Mouse (Mus musculus): ENCODE measurements around the gene Spg20.
A peak's percentile ranks its signal among the peaks of the same experiment; 100 is the strongest.

Gene Spg20

GRCm38 (mm10) chr3:55111935-55112709, at the start of gene Spg20:
Gene Spg20, plus strand, starts transcription at chr3:55112108.
- peak; percentile 98 for DNase-seq

- no peak for DNase-seq
These were observed 49.3 kb upstream of the Spg20 start for GRCm38 (mm10) chr3:55062653-55063052.

- DNase-seq: peak; percentile 87 to 88
These were observed 47.5 kb upstream of the Spg20 start for GRCm38 (mm10) chr3:55064396-55064795.

GRCm38 (mm10) chr3:55065738-55066665, 45.9 kb upstream of the Spg20 start:
- DNase-seq: no peak

GRCm38 (mm10) chr3:55066666-55067023, 45.3 kb upstream of the Spg20 start:
- DNase-seq: no peak

- no peak for DNase-seq
These were observed 44.0 kb upstream of the Spg20 start for GRCm38 (mm10) chr3:55067791-55068434.

- no peak for DNase-seq
These were observed 37.2 kb upstream of the Spg20 start for GRCm38 (mm10) chr3:55074576-55075293.

GRCm38 (mm10) chr3:55075294-55075648, 36.6 kb upstream of the Spg20 start:
- no peak for DNase-seq

GRCm38 (mm10) chr3:55078233-55078632, 33.7 kb upstream of the Spg20 start:
- no peak for DNase-seq

- DNase-seq: no peak
These were observed 32.3 kb upstream of the Spg20 start for GRCm38 (mm10) chr3:55079619-55080018.

GRCm38 (mm10) chr3:55080055-55080454, 31.9 kb upstream of the Spg20 start:
- peak; percentile 83 to 86 for DNase-seq

- no peak for DNase-seq
These were observed 27.1 kb upstream of the Spg20 start for GRCm38 (mm10) chr3:55084781-55085180.

- no peak for DNase-seq
These were observed 26.2 kb upstream of the Spg20 start for GRCm38 (mm10) chr3:55085716-55086115.

- DNase-seq: no peak
These were observed 25.0 kb upstream of the Spg20 start for GRCm38 (mm10) chr3:55086948-55087347.

GRCm38 (mm10) chr3:55087360-55087759, 24.5 kb upstream of the Spg20 start:
- no peak for DNase-seq

GRCm38 (mm10) chr3:55088359-55088758, 23.5 kb upstream of the Spg20 start:
- no peak for DNase-seq

GRCm38 (mm10) chr3:55088843-55089242, 23.1 kb upstream of the Spg20 start:
- no peak for DNase-seq

- DNase-seq: no peak
These were observed 22.6 kb upstream of the Spg20 start for GRCm38 (mm10) chr3:55089291-55089690.

GRCm38 (mm10) chr3:55093161-55093560, 18.7 kb upstream of the Spg20 start:
- no peak for DNase-seq

- peak; percentile 23 to 34 for DNase-seq
These were observed 15.8 kb upstream of the Spg20 start for GRCm38 (mm10) chr3:55095968-55096654.

GRCm38 (mm10) chr3:55096655-55097005, 15.3 kb upstream of the Spg20 start:
- no peak for DNase-seq

- no peak for DNase-seq
These were observed 14.7 kb upstream of the Spg20 start for GRCm38 (mm10) chr3:55097186-55097585.

Measured in kidney, postnatal 4 days (tissue).